Mouse (Mus musculus) cerebellum, adult 11 months (tissue): ENCODE data around the gene Tgfb2.

Experiments
- DNase-seq: peaks from one replicate; pipeline ENCODE4 v3.0.0; 2022

Tgfb2 gene

DNA sequence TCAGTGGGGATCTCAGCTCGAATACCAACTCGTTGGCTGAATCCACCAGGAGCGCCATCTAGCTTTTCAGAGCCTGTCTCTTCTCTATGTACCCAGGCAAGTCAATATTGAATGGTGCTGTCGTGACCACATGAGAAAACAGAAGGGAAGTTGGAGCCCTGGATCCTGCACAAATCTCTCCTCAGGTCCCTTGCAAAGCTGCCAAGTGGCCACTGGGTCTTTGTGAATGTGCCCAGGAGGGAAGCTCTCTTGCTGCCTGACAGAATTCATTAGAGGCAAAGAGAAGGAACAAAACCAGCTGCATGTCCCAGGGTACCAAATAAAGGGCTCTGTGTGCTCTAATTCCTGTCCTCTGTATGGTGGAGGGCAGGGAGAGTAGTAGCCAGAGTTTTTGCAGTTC is 50.7 kb downstream of the Tgfb2 start:
- no peak for DNase-seq

DNA sequence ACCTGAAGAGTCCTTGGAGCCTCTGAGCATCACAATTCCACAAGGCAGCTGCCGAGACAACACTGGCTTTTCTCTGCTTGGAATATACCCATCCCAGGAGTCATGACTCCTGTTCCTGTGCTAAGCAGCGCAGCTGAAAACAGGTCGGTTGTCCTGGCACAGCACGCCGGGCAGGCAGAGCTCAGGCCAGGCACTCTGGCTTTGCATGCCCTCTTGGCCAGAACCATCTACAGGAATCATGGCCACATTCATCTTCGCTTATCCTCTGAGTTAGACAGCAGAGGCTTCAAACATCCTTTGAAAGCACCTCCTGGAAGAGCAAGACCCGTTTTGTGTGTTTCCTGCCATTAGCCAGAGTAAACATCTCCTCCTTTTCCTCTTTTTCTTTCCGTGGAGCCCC is 53.6 kb downstream of the Tgfb2 start:
- DNase-seq, result no peak

DNA sequence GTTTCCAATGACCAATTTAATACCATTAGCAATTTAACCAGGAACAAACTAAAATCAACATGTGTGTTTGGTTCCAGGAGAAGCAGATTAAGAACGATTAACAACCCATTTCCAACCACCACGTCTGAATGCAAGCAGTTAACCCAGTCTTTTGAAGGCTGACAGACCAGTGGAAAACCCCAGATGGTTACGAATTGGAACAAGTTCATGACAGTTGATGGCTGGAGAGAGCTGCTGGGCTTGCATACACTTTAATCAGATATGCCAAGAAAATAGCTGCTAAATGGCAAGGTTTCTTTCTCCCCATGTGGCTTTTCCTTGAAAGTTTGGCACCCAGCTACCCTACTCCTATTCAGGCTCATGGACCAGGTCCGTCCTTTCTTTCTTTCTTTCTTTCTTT is 55.8 kb downstream of the Tgfb2 start:
- DNase-seq, result no peak

DNA sequence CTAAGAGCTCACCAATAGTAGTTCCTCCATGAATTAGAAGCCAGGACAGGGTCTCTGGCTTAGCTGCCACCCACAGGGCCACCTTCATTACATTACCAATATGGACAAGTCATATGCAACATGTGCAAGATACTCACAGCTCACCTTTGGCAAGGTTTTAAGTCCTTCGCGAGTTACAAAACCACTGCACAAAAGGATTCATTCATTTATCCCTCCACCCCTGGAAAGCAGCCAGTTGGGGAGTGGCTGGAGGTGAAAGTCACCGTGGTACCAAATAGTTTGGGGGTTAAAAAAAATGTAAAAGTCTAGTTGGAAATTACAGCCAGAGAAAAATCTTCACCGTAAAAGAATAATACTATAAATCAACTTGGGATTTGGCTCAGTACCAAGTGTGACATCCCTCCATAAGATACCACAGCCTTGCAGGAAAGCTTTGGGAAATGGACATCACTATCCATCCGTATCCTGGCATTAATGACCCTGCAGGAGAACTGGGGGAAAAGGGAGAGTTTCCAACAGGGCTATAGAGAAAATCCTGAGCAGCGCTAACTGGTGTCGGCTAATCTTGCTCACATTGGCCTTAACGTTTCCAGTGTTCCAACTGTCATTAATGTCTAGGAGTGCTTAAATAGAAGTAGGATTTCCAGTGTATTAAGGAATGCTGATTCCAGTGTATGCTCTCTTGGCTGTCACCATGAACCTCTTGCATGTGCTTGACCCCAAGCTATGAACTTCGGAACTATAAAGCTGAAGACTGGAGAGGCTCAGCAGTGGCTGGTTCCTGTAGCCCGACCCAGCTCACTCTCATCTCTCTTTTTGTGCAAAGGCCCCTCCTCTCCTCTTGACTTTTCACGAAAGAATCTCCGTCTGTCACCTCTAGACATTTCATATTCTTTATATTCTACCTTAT is 68.2 kb downstream of the Tgfb2 start:
- DNase-seq, result no peak

DNA sequence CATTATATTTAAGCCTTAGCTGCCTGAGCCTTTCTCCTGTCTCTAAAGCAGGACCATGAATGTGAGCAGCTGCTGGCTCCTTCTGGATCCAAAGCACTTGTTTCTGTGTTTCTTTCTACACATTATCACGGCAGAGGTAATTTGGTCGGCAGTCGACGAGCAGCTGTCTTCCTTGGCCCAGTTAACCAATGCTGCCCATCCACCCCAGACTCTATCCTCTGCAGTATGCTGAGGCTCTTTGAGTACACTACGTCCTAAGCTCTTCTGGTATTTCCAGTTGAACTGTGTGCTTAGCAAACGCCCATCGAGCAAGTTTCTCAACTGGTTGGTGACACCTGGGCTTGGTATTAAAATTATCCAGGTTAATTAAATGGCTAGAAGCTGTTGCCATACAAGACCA is 70.7 kb downstream of the Tgfb2 start:
- DNase-seq, result no peak

DNA sequence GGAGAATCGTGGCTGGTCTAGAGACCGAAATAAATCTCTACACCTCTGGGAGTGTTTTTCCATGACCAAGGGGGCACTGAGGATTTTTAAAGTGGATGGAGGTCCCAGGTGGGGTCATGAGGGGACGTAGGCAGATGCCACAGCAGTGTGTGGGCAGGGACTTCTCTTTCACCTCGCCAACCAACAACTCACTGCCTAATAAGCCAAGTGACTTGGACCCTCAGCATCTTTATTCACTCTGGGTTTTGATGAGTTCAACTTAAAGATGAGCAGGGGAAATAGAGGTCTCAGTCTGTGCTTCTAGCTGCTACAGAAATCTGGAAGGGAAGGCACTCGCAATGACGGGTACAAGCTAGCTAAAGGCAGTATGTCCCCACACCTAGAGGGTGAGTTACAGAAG is 74.3 kb downstream of the Tgfb2 start:
- no peak for DNase-seq

DNA sequence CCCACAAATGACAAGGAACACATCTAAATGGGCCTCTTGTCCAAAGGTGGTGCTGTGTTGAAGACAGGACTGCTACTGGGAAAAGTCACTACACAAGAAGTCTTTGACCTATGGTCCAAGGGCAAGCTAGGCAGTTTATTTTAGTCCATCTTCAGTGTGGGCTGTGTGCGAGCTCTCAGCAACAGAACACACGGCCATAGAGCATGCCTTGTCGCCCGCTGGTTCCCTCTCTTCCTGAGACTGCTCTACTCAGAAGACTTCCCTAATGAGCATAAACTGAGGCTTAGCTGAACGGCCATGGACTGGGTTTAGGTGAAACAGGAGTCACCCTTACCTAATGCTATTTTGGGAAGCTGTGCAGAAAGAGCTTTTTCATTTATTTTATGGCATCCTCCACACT is 74.8 kb downstream of the Tgfb2 start:
- DNase-seq, result no peak

DNA sequence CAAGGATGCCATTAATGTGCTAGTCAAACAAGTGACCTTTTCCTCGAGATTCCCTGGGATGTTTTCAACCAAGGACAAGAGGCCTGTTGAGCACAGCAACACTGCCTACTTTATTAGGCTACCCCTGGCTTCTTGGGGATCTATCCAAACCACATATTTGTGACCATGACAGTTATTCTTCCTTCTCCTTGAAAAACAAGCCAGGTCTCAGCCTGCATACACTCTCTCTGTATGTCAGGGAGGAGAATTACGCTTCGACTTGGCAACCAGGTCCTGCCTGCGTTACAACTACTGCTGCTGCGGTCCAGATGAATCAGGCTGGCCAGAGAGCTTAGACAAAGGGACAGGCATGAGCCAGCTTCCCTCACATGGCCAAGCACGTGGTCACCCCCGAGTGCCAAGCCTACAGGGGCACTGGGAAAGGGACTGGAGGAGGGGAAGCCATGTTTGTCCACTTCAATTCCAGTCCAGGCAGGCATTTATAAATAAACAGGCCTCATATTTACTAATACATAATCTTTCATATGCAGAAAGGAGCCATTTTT is 78.3 kb downstream of the Tgfb2 start:
- DNase-seq, result peak; percentile 6

DNA sequence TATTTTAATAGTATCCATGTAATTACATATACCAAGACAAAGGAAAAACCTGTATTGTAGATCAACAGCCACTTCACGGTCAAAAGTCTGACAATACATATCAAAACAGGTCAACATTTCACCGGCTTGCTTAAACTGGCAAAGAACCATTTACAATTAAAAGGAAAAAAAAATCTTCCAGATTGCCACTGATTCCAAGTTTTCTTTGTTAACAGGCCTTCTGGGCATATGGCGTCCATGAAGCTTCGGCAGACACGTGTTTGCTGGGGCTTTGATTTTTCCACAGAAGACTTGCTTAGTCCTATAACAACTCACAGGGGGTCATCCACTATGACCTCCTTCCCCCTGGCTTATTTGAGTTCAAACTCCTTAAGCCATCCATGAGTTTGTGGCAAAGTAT is 81.3 kb downstream of the Tgfb2 start:
- no peak for DNase-seq

DNA sequence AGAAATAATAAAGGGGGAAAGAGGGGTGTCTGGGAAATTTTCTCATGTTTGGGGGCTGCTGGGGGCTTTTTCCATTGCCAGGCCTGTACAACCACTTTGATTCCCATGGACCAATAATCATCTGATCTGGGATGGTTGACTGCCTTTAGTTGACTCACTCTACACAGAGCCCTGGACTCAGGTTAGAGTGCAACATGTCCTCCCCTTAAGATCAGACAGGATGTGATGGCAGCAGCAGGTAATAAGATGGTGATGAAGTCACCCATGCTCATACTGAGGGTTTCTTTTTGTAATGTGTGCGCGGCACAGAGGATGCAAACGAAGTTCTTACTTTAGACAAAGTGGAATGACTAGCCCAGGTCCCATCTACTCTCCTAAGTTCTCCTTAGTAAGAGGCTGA is 84.0 kb downstream of the Tgfb2 start:
- no peak for DNase-seq

DNA sequence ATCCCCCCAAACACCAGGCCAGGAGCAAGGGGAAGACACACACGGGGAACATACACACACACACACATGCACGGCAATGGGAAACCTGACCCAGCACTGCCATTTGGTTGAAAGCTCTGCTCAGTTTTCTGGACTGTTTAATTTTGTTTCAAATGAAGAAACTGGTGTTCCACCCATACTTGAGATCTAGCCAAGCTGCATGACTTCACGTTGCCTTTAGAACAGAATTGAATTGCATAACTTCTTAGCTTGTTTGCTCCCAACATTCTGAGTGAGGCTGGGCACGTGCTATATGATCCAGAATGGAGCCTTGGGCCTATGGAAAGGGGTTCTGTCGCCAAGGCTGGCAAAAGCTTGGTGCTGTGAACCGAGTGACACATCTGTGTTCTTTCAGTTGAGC is 87.5 kb downstream of the Tgfb2 start:
- DNase-seq, result no peak

DNA sequence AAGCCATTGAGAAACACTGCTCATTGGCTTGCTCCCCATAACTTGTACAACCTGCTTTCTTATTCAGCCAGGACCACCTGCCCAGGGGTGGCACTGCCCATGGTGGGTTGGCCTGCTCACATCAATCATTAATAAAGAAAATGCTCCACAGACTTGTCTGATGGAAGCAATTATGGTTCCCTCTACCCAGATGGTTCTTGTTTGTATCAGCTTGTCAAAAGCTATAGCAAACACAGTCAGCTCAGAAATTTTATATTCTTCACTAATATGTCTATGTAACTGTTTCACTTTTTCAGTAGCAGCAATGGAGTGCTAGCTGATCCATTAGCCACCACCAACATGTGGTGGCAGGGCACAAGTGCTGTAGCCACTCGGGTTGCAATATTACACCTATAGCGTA is 94.4 kb downstream of the Tgfb2 start:
- DNase-seq, result no peak

DNA sequence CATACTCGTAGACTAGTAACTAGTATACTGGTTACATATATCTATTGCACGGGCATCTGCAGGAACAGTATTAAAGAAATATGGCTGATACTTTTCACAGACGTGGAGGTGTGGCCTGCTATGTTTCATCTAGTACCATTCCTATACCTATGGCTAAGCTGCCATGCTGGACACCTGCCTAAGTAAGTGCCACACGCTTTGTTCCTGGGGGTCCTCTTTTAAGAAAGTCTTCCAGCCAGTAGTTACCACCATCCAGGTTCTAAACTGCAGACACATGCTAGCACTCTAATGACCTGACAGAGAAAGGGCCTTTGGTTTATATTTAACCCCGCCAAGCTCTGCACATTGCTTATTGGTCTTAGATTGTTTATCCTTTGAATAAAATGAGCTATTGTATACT is 95.3 kb downstream of the Tgfb2 start:
- no peak for DNase-seq

DNA sequence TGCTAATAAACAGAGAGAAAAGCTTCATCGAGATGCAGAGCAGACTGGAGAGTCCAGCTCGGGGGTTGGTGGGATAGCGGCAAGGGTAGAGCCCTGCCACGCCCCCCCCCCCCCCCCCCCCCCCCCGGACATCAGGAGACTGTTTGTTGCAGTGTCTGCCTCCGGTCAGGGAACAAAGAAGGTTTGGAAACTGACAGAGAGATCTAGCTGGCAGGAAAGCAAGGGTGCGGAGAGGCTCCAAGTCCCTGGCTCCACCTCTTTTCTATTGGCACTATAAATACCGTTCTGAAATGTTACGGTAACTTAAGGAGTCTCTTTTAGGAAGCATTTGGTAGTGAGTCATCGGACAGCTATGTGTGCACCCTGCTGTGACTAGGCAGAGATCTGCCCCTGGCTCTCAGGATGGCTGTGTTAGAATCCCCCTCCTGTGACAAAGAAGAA is 96.0 kb downstream of the Tgfb2 start:
- no peak for DNase-seq

DNA sequence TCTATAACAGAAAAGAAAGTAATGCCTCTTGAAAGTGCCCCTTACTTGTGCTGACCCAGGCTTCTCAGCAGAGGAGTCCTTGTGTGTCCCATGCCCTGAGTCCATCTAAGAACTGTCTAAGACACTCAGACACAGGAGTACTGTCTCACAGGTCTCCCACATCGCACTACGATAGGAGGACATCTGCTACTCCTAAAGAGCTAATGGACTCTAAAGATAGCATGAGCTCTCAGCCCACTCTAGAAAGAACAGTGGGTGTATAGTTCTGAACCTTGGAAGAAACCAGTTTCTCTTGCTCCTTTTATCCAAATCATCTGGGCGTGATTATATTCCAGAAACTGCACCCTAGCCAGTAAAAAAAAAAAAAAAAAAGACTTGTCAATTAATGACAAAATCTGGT is 97.7 kb downstream of the Tgfb2 start:
- DNase-seq, result no peak

DNA sequence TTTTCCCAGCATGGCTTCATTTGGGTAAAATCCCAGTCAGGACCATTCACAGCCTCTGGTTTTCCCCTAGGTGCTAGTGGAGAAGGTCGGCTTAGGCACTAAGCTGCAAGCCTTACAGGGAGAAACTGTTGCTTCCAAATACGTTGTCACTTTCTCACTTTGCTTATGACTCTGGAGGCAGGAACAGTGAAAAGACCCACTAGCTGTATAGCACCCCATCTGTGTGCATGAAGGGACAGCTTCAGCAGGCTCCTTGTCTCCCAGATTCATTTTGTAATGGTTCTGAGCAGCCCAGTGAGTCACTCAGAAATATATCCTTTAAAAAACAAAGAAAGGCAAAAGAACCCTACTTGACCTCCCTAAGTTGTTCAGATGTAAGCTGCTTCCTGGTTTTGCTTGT is 100.2 kb downstream of the Tgfb2 start:
- DNase-seq, result no peak

DNA sequence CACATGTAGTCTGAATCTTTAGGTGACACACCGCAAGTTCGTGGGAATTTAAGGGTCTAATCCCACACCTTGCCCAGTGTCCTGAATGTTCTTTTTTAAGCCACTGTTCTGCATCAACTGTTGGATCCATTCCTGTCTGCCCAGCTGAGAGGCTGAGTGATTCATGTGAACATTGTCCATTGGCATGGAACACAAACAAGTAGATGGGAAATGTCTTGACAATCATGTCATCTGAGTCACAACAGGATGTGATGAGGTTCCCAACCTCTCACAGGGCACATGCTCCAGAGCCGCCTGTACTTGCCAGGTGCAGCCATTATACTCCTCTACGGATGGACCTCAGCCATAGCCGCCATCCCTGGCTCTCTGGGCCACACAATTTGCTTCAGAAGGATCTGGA is 101.7 kb downstream of the Tgfb2 start:
- DNase-seq, result no peak

DNA sequence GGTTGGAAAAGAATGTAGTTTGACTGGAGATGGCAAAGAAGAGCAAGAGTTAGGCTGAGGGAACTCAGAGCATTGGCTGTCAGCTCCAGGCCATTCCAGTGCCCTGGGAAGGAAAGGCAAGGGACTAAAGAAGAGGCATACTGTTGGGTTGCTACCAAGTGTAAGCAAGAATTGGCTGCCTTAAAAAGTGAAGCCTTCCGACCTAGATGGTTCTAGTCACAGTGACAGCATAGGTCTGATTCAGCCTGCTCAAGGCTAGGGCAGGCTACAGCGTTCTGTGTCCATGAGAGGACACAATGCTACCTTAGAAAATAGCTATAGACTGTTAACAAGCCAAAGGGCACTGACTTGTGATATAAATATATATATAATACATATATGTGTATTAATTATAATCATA is 117.6 kb downstream of the Tgfb2 start:
- no peak for DNase-seq

DNA sequence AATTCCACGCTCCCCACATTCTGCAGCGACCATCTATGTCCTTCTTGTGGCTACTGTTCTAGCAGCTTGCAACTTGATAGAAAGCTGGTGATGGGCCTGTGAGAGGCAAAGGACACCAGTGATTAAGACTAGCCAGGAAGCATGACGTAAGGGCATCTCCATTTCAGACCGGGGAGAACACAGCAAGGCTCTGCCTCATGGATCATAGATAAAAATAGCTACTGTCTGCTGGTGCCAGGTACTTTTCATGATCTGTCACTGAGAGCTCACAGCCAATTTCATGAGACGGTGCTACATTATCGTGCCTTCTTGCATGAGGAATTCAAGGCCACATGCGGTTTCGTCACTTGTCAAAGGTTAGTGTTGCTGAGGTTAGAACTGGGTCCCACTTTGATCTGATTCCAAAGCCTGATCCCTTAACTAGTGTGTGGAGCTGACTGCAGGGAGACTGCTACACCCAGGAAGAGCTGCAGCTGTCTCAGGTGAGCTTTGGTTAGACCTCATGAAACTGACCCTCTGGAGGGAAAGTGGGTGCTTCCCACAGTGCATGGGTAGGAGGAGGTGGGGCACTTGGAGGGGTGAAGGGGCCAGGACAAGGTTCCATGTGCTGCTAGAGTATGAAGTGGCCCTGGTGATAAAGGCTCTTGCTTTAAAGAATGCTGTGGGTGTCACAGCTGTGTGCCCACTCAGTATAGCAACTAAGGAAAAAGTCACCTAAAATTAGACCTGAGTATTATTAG is 118.6 kb downstream of the Tgfb2 start:
- no peak for DNase-seq

DNA sequence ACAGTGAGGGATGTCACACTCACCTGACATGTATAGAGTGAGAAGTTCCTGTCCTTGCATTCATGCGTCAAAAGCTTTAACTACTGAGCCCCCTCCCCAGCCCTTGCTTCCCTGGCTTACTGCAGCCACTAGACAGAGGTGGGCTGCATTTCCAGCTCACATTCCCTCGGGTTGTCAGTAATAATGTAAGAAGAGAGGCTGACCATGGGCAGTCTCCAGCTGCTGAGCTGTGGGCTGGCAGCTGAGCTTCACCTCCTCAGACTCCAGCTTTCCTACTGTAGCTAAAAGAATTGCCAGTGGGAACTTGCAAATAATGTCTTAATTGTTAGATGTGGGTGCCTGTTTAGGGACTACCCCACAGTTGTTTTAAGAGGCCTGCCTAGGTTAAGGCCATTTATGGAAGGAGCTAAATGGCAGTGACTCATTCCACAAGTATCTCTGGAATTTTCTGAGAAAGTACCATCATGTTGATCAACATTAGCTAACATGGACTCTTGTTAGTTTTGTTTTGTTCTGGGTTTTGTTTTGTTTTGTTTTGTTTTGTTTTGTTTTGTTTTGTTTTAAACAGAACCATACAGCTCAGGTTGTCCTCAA is 120.1 kb downstream of the Tgfb2 start:
- no peak for DNase-seq

DNA sequence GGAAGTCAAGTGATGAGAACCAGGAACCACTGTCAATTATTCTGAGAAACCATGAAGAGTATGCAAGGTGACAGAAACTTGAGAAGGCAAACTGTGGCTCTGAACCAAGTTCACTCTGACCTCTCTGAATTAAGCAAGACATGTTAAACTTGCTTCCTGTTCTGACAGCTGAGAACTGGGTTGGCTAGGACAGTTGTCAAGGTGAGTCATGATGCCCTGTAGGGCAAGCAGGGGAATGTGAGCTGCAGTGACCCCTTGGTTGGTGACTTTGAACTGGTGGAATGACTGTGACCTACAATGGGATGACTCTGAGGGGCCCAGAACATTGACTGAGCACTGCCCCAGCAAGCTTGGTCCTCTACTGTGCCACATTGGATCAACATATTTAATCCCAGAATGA is 121.9 kb downstream of the Tgfb2 start:
- no peak for DNase-seq

DNA sequence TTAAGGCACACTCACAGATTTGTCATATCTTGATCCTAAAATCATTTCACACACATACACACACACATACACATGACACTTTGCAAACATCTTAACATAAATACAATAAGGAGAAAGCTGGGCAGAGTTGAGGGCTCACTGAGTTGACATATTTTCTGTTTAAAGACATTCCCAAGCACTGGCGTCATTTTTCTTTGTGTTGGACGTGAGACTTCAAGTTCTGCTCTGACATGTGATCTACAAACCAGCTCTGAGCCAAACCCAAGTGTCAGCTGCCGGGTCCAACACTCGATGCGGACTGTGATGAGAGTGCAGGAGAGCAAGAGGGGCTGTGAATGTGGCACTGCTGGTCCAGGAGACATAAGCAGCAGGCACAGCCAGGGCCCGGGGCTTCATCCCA is 123.7 kb downstream of the Tgfb2 start:
- no peak for DNase-seq

DNA sequence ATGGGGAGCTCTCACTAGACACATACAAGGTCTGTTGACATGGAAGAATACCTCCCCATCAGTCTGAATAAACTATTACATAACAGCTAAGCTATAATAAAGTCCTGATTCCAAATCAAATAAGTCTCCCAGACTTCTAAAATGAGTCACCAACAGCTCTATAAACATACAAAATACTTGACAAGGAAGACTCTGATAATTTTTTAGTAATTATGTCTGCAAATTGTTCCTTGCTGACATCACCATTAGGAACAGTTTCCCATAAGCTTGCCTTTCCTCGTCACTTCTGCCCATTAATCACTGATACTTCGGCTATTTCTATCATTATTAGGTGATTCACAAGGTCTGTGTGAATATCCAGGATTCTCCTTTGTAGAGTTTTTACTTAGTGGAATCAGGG is 124.1 kb downstream of the Tgfb2 start:
- DNase-seq, result no peak

DNA sequence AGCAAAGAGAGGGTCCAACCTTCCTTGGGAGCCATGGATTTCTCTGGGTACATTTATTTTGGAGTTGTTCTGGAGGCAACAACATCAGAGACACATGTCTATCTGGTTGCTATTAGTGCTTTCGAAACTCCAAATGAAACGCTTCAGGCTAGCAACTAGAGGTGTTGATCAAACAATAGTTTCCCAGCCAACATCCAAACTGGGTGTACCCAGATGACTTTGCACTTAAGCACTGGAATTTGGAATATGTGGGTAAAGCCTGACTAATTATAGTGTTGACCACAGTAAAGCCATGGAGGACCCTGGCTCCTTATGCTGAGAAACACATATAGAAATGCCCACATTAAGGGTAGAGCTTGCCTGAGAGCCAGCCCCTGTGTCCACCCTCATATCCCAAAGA is 124.7 kb downstream of the Tgfb2 start:
- DNase-seq, result no peak
